Mouse (Mus musculus) small intestine, adult 2 months (tissue): ENCODE results near the gene Hhex.

Experiments used
- CTCF ChIP-seq: fragments of 200-500 bp; IDR thresholded peaks from 2 replicates; pipeline ENCODE4 v1.5.1; 2012; ENCODE audit warnings: low read depth, mild to moderate bottlenecking, control low read depth, inconsistent platforms, low read length, moderate library complexity, mixed read lengths; ENCODE audit not compliant: insufficient replicate concordance, insufficient read length; ENCODE audit errors: extremely low read depth
- POLR2A ChIP-seq: fragments of 200-500 bp; IDR thresholded peaks from 2 replicates; pipeline ENCODE4 v1.6.1; 2012; ENCODE audit warnings: low read depth, mild to moderate bottlenecking, control low read depth, inconsistent platforms, low read length, moderate library complexity

- TF ChIP-seq CTCF (no peak), POLR2A (no peak)
Observed at GRCm38 (mm10) chr19:37449246-37449645, 14.6 kb downstream of the Hhex start.
